Mouse (Mus musculus) testis, adult 2 months (tissue): ENCODE measurements around the gene Rhoq. TPM values are rescaled to one million over a fixed set of nuclear protein-coding genes. Genes with fewer than 3 reads are reported as not detected.
A peak's percentile ranks its signal among the peaks of the same experiment; 100 is the strongest.

Experiments used
- H3K27ac ChIP-seq: fragments of 200-500 bp; 2 replicates; pipeline ENCODE4 v1.5.1; 2012; ENCODE audit warnings: low read depth, low read length; ENCODE audit not compliant: control insufficient read depth, insufficient read depth
- H3K27me3 ChIP-seq: fragments of 200-500 bp; 2 replicates; pipeline ENCODE4 v1.6.1; 2012; ENCODE audit warnings: mild to moderate bottlenecking, low read length, moderate library complexity; ENCODE audit not compliant: control insufficient read depth, insufficient read depth
- H3K36me3 ChIP-seq: fragments of 200-500 bp; 2 replicates; pipeline ENCODE4 v1.6.1; 2012; ENCODE audit warnings: mild to moderate bottlenecking, low read length; ENCODE audit not compliant: control insufficient read depth, insufficient read depth
- H3K4me1 ChIP-seq: fragments of 200-500 bp; 2 replicates; pipeline ENCODE4 v1.6.1; 2012; ENCODE audit warnings: low read length; ENCODE audit not compliant: control insufficient read depth, insufficient read depth
- H3K4me3 ChIP-seq: fragments of 200-500 bp; 2 replicates; pipeline ENCODE4 v1.5.1; 2012; ENCODE audit warnings: low read depth, mild to moderate bottlenecking, low read length, moderate library complexity, mixed read lengths; ENCODE audit not compliant: control insufficient read depth
- CTCF ChIP-seq: fragments of 200-500 bp; IDR thresholded peaks from 2 replicates; pipeline ENCODE4 v1.5.1; 2012; ENCODE audit warnings: low read depth, mild to moderate bottlenecking, inconsistent platforms, low read length, moderate library complexity; ENCODE audit not compliant: control insufficient read depth, insufficient read depth, insufficient replicate concordance
- POLR2A ChIP-seq: fragments of 200-500 bp; IDR thresholded peaks from 2 replicates; pipeline ENCODE4 v1.6.1; 2012; ENCODE audit warnings: low read depth, mild to moderate bottlenecking, inconsistent platforms, low read length, moderate library complexity; ENCODE audit not compliant: control insufficient read depth
- polyA plus RNA-seq: library from polyadenylated mRNA; depleted of rRNA; stranded (reverse); fragments of >200 nt; gene quantifications from 2 replicates; pipeline ENCODE4 v1.2.3, GENCODE M21; 2012; rRNA removed

The Rhoq gene
- 1.1 and 2.4 TPM in 2 replicates for polyA plus RNA-seq

GRCm38 (mm10) chr17:86962894-86963585 is at the start of gene Rhoq:
Gene Rhoq (plus strand): TSS chr17:86963082.
- Histone ChIP-seq H3K27ac (peak within 1 kb of the TSS; percentile 50), H3K36me3 (no peaks in the 10 kb centered on the region), H3K4me3 (peak within 1 kb of the TSS; percentile 82), H3K27me3 (no peaks in the 10 kb centered on the region; the same call in 1 of the 2 replicates), H3K4me1 (peaks cover 8% of the 10 kb centered on the region)
- TF ChIP-seq POLR2A, result no peak
- no peak for TF ChIP-seq CTCF

GRCm38 (mm10) chr17:86915540-86915939 is 47.3 kb upstream of the Rhoq start:
- no peaks in the 10 kb centered on the region for H3K36me3 ChIP-seq
- H3K4me3 ChIP-seq, result peak overlapping the region; percentile 85
- H3K4me1 ChIP-seq, result peaks cover 5% of the 10 kb centered on the region
- no peak overlapping the region for H3K27ac ChIP-seq
- no peaks in the 10 kb centered on the region for H3K27me3 ChIP-seq
- TF ChIP-seq CTCF, result no peak
- no peak for TF ChIP-seq POLR2A

GRCm38 (mm10) chr17:86917048-86917447 is 45.8 kb upstream of the Rhoq start, which contains the start of gene Tmem247:
Gene Tmem247 (plus strand): TSS chr17:86917348.
- Histone ChIP-seq H3K4me1 (peaks cover 5% of the 10 kb centered on the region), H3K27me3 (no peaks in the 10 kb centered on the region), H3K4me3 (peak within 1 kb of the TSS; percentile 85), H3K27ac (peak within 1 kb of the TSS; percentile 66), H3K36me3 (no peaks in the 10 kb centered on the region)
- TF ChIP-seq POLR2A (peak; percentile 73; the same call in 1 of the 2 replicates), CTCF (no peak)

- TF ChIP-seq POLR2A, result no peak
- TF ChIP-seq CTCF, result peak; percentile 40; the same call in 1 of the 2 replicates
- Histone ChIP-seq H3K4me1 (peaks cover 5% of the 10 kb centered on the region), H3K4me3 (peak overlapping the region; percentile 85), H3K27ac (no peak overlapping the region), H3K27me3 (no peaks in the 10 kb centered on the region), H3K36me3 (no peaks in the 10 kb centered on the region)
Measured at GRCm38 (mm10) chr17:86918786-86919185, 44.1 kb upstream of the Rhoq start.

GRCm38 (mm10) chr17:86919729-86920128 is 43.2 kb upstream of the Rhoq start:
- H3K27me3 ChIP-seq, result no peaks in the 10 kb centered on the region
- TF ChIP-seq CTCF, result no peak
- no peak for TF ChIP-seq POLR2A

GRCm38 (mm10) chr17:86924679-86925078 is 38.2 kb upstream of the Rhoq start:
- no peak for TF ChIP-seq POLR2A
- TF ChIP-seq CTCF, result no peak
- H3K27me3 ChIP-seq, result no peaks in the 10 kb centered on the region
- H3K36me3 ChIP-seq, result no peaks in the 10 kb centered on the region
- H3K4me3 ChIP-seq, result no peak overlapping the region
- no peaks in the 10 kb centered on the region for H3K4me1 ChIP-seq
- H3K27ac ChIP-seq, result no peak overlapping the region

More at GRCm38 (mm10) chr17:86919729-86920128, 43.2 kb upstream of the Rhoq start:
- Histone ChIP-seq H3K4me1 (peaks cover 5% of the 10 kb centered on the region), H3K27ac (no peak overlapping the region), H3K36me3 (no peaks in the 10 kb centered on the region), H3K4me3 (peak overlapping the region; percentile 76)

- no peak for TF ChIP-seq CTCF
- TF ChIP-seq POLR2A, result no peak
- H3K4me1 ChIP-seq, result no peaks in the 10 kb centered on the region; the same call in 1 of the 2 replicates
- H3K4me3 ChIP-seq, result no peak overlapping the region
- H3K27me3 ChIP-seq, result no peaks in the 10 kb centered on the region
- no peaks in the 10 kb centered on the region for H3K36me3 ChIP-seq
- H3K27ac ChIP-seq, result no peak overlapping the region
Measured at GRCm38 (mm10) chr17:86926836-86927235, 36.0 kb upstream of the Rhoq start.
